Mouse (Mus musculus): ENCODE measurements at regions not wholly inside any gene's neighbourhood (a gene's known extent, or its start where the extent isn't known, plus 50 kb on each side); places are given as distances from the start of the nearest gene placed in this dataset.

- DNase-seq, result no peak
Observed at GRCm38 (mm10) chr9:113601451-113601850, 106.6 kb downstream of the Pdcd6ip start.

GRCm38 (mm10) chr9:113587260-113587659, 120.8 kb downstream of the Pdcd6ip start:
- DNase-seq, result no peak

- no peak for DNase-seq
Observed at GRCm38 (mm10) chr9:113586477-113586876, 121.6 kb downstream of the Pdcd6ip start.

GRCm38 (mm10) chr9:113578221-113578620, 129.8 kb downstream of the Pdcd6ip start:
- DNase-seq, result no peak

GRCm38 (mm10) chr9:113568849-113569248, 139.2 kb downstream of the Pdcd6ip start:
- DNase-seq, result no peak

- no peak for DNase-seq
Observed at GRCm38 (mm10) chr9:113567705-113568104, 140.4 kb downstream of the Pdcd6ip start.

GRCm38 (mm10) chr9:113566620-113567019, 141.4 kb downstream of the Pdcd6ip start:
- peak; percentile 14 for DNase-seq

- DNase-seq, result no peak
Observed at GRCm38 (mm10) chr9:113553911-113554310, 154.1 kb downstream of the Pdcd6ip start.

GRCm38 (mm10) chr9:113547458-113547857, 160.6 kb downstream of the Pdcd6ip start:
- DNase-seq, result no peak

GRCm38 (mm10) chr9:113528586-113528985, 179.5 kb downstream of the Pdcd6ip start:
- no peak for DNase-seq

GRCm38 (mm10) chr9:113524307-113524706, 183.8 kb downstream of the Pdcd6ip start:
- DNase-seq, result no peak

- no peak for DNase-seq
Observed at GRCm38 (mm10) chr9:113523173-113523572, 184.9 kb downstream of the Pdcd6ip start.

GRCm38 (mm10) chr9:113519727-113520126, 188.3 kb downstream of the Pdcd6ip start:
- DNase-seq, result no peak

- no peak for DNase-seq
Observed at GRCm38 (mm10) chr9:113518482-113518881, 189.6 kb downstream of the Pdcd6ip start.

GRCm38 (mm10) chr9:113517756-113518155, 190.3 kb downstream of the Pdcd6ip start:
- DNase-seq, result no peak

- DNase-seq, result no peak
Observed at GRCm38 (mm10) chr9:113515703-113516020, 192.4 kb downstream of the Pdcd6ip start.

GRCm38 (mm10) chr9:113514846-113515702, 193.0 kb downstream of the Pdcd6ip start:
- no peak for DNase-seq

- no peak for DNase-seq
Observed at GRCm38 (mm10) chr9:113511302-113511701, 196.8 kb downstream of the Pdcd6ip start.

GRCm38 (mm10) chr9:113509368-113509767, 198.7 kb downstream of the Pdcd6ip start:
- no peak for DNase-seq

GRCm38 (mm10) chr9:113508821-113509220, 199.2 kb downstream of the Pdcd6ip start:
- no peak for DNase-seq

- DNase-seq, result no peak
Observed at GRCm38 (mm10) chr9:113507561-113508460, 200.2 kb downstream of the Pdcd6ip start.

- DNase-seq, result no peak
Observed at GRCm38 (mm10) chr9:113499246-113499645, 208.8 kb downstream of the Pdcd6ip start.

GRCm38 (mm10) chr9:113496176-113496732, 211.8 kb downstream of the Pdcd6ip start:
- no peak for DNase-seq

- DNase-seq, result no peak
Observed at GRCm38 (mm10) chr9:113488651-113489050, 219.4 kb downstream of the Pdcd6ip start.

Data from kidney, adult 11 months (tissue).